Mouse (Mus musculus) hindbrain, embryonic 10.5 days (tissue): ENCODE data around the gene Tiam2. TPM values are rescaled to one million over a fixed set of nuclear protein-coding genes. Genes with fewer than 3 reads are reported as not detected.
"Not testable (repeated sequence)": the region's sequence is repeated elsewhere in the genome, so short reads cannot be mapped to it uniquely, and the experiment has no call there.

Experiments used
- DNase-seq: peaks from one replicate; pipeline ENCODE4 v3.0.0-alpha.2; 2017; ENCODE audit warnings: low spot score
- H3K27ac ChIP-seq: fragments of 300-500 bp; sonication (generic); 2 replicates; pipeline ENCODE4 v1.5.1; 2016; ENCODE audit warnings: mild to moderate bottlenecking, moderate library complexity
- H3K27me3 ChIP-seq: fragments of 300-500 bp; sonication (generic); 2 replicates; pipeline ENCODE4 v1.6.1; 2016; ENCODE audit warnings: mild to moderate bottlenecking; ENCODE audit not compliant: poor library complexity, insufficient read depth, severe bottlenecking
- H3K36me3 ChIP-seq: fragments of 300-500 bp; sonication (generic); 2 replicates; pipeline ENCODE4 v1.6.1; 2016; ENCODE audit warnings: mild to moderate bottlenecking, moderate library complexity
- H3K4me1 ChIP-seq: fragments of 300-500 bp; sonication (generic); replicated peaks from 2 replicates; pipeline ENCODE4 v1.6.1; 2016; ENCODE audit warnings: mild to moderate bottlenecking
- H3K4me3 ChIP-seq: fragments of 300-500 bp; sonication (generic); 2 replicates; pipeline ENCODE4 v1.5.1; 2016; ENCODE audit warnings: mild to moderate bottlenecking, moderate library complexity
- H3K9me3 ChIP-seq: fragments of 300-500 bp; sonication (generic); 2 replicates; pipeline ENCODE4 v1.6.1; 2016; ENCODE audit warnings: mild to moderate bottlenecking, moderate library complexity
- WGBS: fragments of 180-500 bp; shearing (Covaris S2); methylation state at CpG from one replicate; pipeline ENCODE4 v1.1.7; 2016; 5-methylcytosine and 5-hydroxymethylcytosine counted together
- polyA plus RNA-seq: library from polyadenylated mRNA; unstranded; fragments of >200 nt; fragmentation: Nextera tagmentation; extraction: Ambion mirVana; gene quantifications from 2 replicates; pipeline ENCODE4 v1.2.1, GENCODE M21; 2016

Tiam2 gene
- polyA plus RNA-seq, 1 experiment from 2014 or later: 4.4 TPM

DNA sequence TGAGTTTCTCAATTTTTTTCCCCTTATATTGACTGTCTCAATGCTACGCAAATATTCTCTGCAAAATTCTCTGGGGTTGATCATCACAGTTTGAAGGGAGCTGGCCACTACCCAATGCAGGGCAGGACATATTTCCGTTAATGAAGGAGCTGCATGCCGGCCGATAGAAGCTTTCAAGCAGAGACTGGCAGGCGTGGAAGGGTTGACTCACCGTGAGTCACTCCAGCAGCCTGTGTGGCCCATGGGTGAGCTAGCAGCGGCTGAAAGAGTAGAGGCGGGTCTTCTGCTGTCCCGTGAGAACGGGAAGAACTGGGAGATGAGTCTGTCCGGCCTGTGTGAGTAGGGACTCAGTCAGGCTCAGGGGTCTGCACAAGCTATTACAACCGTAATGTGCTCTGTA lies 23.6 kb downstream of the Tiam2 start:
- Histone ChIP-seq H3K4me3 (no peak overlapping the region), H3K9me3 (no peaks in the 10 kb centered on the region), H3K27me3 (no peaks in the 10 kb centered on the region), H3K27ac (no peak overlapping the region), H3K36me3 (no peaks in the 10 kb centered on the region), H3K4me1 (peaks cover 14% of the 10 kb centered on the region)
- no peak for DNase-seq
- WGBS: 78% methylated on average over 12 of the region's 12 CpGs

GRCm38 (mm10) chr17:3350405-3350804 lies 24.0 kb downstream of the Tiam2 start:
- DNase-seq: no peak

GRCm38 (mm10) chr17:3351668-3352067 lies 25.3 kb downstream of the Tiam2 start:
- WGBS: 69% methylated on average over 4 of the region's 4 CpGs
- DNase-seq: no peak
- H3K27me3 ChIP-seq: no peaks in the 10 kb centered on the region

More at GRCm38 (mm10) chr17:3350405-3350804, 24.0 kb downstream of the Tiam2 start:
- Histone ChIP-seq H3K9me3 (no peaks in the 10 kb centered on the region), H3K4me1 (peaks cover 18% of the 10 kb centered on the region), H3K36me3 (no peaks in the 10 kb centered on the region), H3K27ac (no peak overlapping the region), H3K4me3 (no peak overlapping the region), H3K27me3 (no peaks in the 10 kb centered on the region)
- 91% methylated on average over 4 of the region's 4 CpGs for WGBS

DNA sequence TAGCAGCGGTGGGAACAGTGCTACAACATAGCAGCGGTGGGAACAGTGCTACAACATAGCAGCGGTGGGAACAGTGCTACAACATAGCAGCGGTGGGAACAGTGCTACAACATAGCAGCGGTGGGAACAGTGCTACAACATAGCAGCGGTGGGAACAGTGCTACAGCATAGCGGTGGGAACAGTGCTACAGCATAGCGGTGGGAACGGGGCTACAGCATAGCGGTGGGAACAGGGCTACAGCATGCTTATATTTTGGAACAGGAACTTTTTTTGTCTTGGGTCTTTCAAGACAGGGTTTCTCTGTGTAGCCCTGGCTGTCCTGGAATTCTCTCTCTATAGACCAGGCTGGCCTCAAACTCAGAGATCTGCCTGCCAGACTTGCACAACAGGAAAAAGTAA lies 26.8 kb downstream of the Tiam2 start:
- WGBS: 97% methylated on average over 10 of the region's 10 CpGs
- DNase-seq, H3K4me3 ChIP-seq: not testable (repeated sequence)

More at GRCm38 (mm10) chr17:3351668-3352067, 25.3 kb downstream of the Tiam2 start:
- H3K9me3 ChIP-seq: no peaks in the 10 kb centered on the region
- H3K27ac ChIP-seq: no peak overlapping the region
- no peak overlapping the region for H3K4me3 ChIP-seq
- H3K36me3 ChIP-seq: no peaks in the 10 kb centered on the region
- peaks cover 23% of the 10 kb centered on the region for H3K4me1 ChIP-seq

GRCm38 (mm10) chr17:3354856-3355255 lies 28.5 kb downstream of the Tiam2 start:
- Histone ChIP-seq H3K9me3 (no peaks in the 10 kb centered on the region), H3K4me3 (no peak overlapping the region), H3K4me1 (peaks cover 34% of the 10 kb centered on the region), H3K36me3 (no peaks in the 10 kb centered on the region), H3K27ac (no peak overlapping the region), H3K27me3 (no peaks in the 10 kb centered on the region)
- 45% methylated on average over 3 of the region's 3 CpGs for WGBS
- peak; percentile 52 for DNase-seq

More for the DNA sequence above, 26.8 kb downstream of the Tiam2 start:
- H3K4me1 ChIP-seq: peaks cover 31% of the 10 kb centered on the region
- not testable (repeated sequence) for H3K27me3 ChIP-seq, H3K36me3 ChIP-seq, H3K27ac ChIP-seq, H3K9me3 ChIP-seq

- H3K4me3 ChIP-seq: no peak overlapping the region
- no peak for DNase-seq
- H3K36me3 ChIP-seq: no peaks in the 10 kb centered on the region
- H3K4me1 ChIP-seq: peaks cover 41% of the 10 kb centered on the region
- no peaks in the 10 kb centered on the region for H3K9me3 ChIP-seq
- 0 out of 2 replicates have a peak overlapping the region, but pooled peaks have one; percentile 29 for H3K27ac ChIP-seq
- WGBS: 79% methylated on average over 8 of the region's 8 CpGs
- no peaks in the 10 kb centered on the region for H3K27me3 ChIP-seq
Measured at GRCm38 (mm10) chr17:3356633-3357365, 30.4 kb downstream of the Tiam2 start.

DNA sequence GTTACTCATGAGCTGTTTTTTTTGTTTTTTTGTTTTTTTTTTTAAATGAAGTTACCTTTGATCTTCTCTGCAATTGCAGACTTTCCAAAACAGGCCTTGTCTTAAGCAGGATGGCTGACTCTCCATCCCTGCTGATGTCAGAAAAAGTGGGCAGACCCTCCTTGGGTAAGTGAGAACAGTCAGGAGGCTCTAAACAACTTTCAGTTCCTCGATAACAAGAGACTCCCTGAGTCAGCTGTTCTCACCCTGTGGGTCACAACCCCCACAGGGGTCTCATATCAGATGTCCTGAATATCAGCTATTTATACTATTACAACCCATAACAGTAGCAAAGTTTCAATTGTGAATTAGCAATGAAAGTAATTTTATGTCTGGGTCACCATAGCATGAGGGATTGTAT lies 33.9 kb downstream of the Tiam2 start:
- whole genome bisulfite sequencing: 12% methylated on average over 1 of the region's 1 CpGs
- H3K4me1 ChIP-seq: peaks cover 35% of the 10 kb centered on the region
- DNase-seq: no peak

GRCm38 (mm10) chr17:3361751-3362150 lies 35.4 kb downstream of the Tiam2 start:
- Histone ChIP-seq H3K36me3 (no peaks in the 10 kb centered on the region), H3K4me3 (no peak overlapping the region), H3K9me3 (no peaks in the 10 kb centered on the region), H3K27me3 (no peaks in the 10 kb centered on the region), H3K4me1 (peaks cover 28% of the 10 kb centered on the region), H3K27ac (no peak overlapping the region)
- WGBS: 83% methylated on average over 2 of the region's 2 CpGs
- DNase-seq: no peak

More for the DNA sequence above, 33.9 kb downstream of the Tiam2 start:
- no peak overlapping the region for H3K27ac ChIP-seq
- no peak overlapping the region for H3K4me3 ChIP-seq
- no peaks in the 10 kb centered on the region for H3K27me3 ChIP-seq
- no peaks in the 10 kb centered on the region for H3K36me3 ChIP-seq
- H3K9me3 ChIP-seq: no peaks in the 10 kb centered on the region

- H3K4me3 ChIP-seq: no peak overlapping the region
- no peak overlapping the region for H3K27ac ChIP-seq
- no peaks in the 10 kb centered on the region for H3K36me3 ChIP-seq
- no peaks in the 10 kb centered on the region for H3K27me3 ChIP-seq
- peaks cover 21% of the 10 kb centered on the region for H3K4me1 ChIP-seq
- 87% methylated on average over 2 of the region's 2 CpGs for WGBS
- H3K9me3 ChIP-seq: no peaks in the 10 kb centered on the region
- no peak for DNase-seq
Measured at GRCm38 (mm10) chr17:3363216-3363615, 36.8 kb downstream of the Tiam2 start.

DNA sequence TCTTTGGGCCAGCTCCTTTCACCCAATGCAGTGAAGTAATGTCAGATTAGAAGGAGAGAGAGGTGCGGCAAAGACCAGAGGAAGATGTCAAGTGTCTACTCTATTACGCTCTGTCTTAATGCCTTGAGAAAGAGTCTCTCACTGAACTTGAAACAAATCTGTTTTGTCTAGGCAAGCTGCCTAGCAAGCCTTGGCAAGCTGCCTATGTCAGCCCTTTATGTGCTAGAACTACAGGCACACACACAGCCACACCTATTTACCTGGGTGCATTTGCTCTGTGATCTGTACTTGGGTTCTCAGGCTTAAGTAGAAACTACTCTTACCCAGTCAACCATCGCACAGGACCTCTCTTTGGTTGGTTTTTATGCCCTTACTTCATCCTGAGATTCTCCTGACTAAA lies 40.4 kb downstream of the Tiam2 start:
- Histone ChIP-seq H3K9me3 (no peaks in the 10 kb centered on the region), H3K4me3 (no peak overlapping the region), H3K4me1 (0 out of 2 replicates have a peak, but pooled peaks cover 3% of the 10 kb centered on the region), H3K27me3 (no peaks in the 10 kb centered on the region), H3K36me3 (no peaks in the 10 kb centered on the region), H3K27ac (no peak overlapping the region)
- no peak for DNase-seq
- 92% methylated on average over 3 of the region's 3 CpGs for whole genome bisulfite sequencing

DNA sequence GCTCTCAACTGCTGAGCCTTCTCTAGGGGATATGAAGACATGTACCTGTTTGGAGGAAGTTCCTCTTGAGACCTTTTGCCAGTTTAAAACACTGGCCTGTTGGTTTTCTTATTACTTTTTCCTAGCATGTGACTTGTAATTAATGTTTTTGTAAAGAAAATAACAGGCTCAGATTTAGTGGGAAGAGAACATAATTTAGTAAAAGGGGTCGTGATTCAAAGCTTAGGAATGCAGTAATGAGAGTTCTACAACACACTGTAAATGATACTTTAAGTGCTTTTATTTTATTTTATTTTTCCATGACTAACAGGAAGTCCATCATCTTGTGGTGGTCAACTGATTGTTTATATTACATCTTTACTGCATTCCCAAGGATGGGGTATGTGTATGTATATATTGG lies 42.0 kb downstream of the Tiam2 start:
- Histone ChIP-seq H3K27me3 (no peaks in the 10 kb centered on the region), H3K9me3 (no peaks in the 10 kb centered on the region), H3K4me1 (no peaks in the 10 kb centered on the region), H3K36me3 (no peaks in the 10 kb centered on the region), H3K4me3 (no peak overlapping the region), H3K27ac (no peak overlapping the region)
- 78% methylated on average over 1 of the region's 1 CpGs for WGBS
- no peak for DNase-seq

DNA sequence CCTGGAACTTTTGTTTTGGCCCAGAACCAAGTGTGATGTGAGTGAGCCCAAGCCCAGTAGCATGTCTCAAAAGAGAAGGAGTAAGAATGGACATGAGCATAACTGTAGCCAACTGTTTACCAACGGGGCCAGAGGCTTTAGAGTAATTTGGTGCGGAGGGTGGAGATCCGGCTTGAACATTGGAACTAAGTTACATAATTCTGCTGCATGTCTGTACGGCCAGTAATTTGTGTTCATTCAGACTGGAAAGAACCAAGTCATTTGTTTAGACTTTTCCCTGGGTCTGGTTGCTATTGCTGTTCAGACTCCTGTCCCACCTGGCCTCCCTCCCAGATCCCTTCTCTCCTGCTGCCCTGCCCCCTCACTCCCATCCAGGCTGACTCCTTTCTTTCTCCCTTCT lies 43.3 kb downstream of the Tiam2 start:
- Histone ChIP-seq H3K27ac (no peak overlapping the region), H3K9me3 (no peaks in the 10 kb centered on the region), H3K27me3 (no peaks in the 10 kb centered on the region), H3K36me3 (no peaks in the 10 kb centered on the region), H3K4me1 (no peaks in the 10 kb centered on the region), H3K4me3 (no peak overlapping the region)
- 83% methylated on average over 4 of the region's 4 CpGs for WGBS
- DNase-seq: no peak

DNA sequence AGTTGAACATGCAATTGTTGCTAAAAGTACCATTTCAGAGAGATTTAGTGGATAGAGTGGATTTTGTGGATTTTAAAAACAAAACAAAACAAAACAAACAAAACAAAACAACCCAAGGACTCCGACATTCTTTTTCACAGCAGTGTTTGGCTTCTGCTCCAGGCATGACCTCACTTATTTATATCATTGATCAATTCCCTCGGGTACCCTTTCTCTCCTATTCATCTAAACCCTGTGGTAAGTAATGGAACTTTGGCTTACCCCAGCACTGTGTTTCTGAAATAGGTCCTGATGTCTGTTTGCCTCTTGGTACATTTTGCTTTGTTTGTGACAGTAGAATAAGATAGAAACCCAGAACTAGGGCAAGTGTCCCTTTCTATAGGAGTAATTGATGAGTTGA lies 52.2 kb downstream of the Tiam2 start:
- WGBS: 59% methylated on average over 2 of the region's 2 CpGs
- H3K36me3 ChIP-seq: no peaks in the 10 kb centered on the region
- H3K4me1 ChIP-seq: peaks cover 9% of the 10 kb centered on the region
- no peak overlapping the region for H3K27ac ChIP-seq
- H3K9me3 ChIP-seq: no peaks in the 10 kb centered on the region
- DNase-seq: no peak
- H3K4me3 ChIP-seq: no peak overlapping the region
- H3K27me3 ChIP-seq: no peaks in the 10 kb centered on the region
